ENCODE assay signal across 8 mouse cellular contexts in the genomic region with DNA sequence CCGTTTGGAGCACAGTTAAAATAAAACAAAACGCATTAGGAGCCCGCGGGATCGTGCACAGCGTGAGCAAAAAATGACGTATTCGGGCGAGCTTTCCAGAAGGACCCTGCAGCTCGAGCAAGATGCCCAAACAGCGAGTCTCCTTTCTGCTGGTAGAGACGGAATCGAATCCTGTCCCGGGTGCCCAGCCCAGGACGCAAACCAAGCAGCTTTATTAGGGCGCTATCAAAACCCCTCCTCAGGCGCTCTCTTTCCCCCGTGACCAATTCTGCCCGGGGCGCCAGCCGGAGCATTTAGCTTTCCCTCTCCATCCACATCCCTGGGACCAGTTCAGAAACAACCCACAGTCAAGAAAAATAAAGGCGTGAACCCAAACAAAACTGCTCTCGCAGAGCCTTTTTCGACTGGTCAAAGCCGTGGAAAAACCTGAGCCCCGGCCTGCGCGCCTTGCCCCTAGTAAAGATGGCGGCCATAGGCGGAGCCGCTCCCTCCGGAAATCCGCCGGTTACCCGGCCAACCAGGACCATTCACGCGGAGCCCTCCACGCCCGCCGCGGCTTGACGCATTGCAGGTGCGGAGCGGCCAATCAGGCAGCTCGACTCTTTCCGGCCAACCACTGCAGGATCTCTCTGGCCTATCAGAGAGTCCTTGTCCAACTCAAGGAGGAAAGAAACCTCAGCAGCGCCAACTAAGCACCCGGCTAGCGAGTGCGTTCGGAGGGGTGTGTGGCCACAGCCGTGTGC. TPM values are rescaled to one million over a fixed set of nuclear protein-coding genes. Genes with fewer than 3 reads are reported as not detected.
DNase-seq lines count a peak whose midpoint lies in the region; ATAC-seq lines count a peak whose summit lies in the region.

No protein-coding gene starts in this region.

- peak overlapping the region; percentile 66 for H3K4me3 ChIP-seq in forebrain, embryonic 10.5 days
- peak overlapping the region; percentile 63 for H3K4me3 ChIP-seq in heart, embryonic 15.5 days
- H3K4me3 ChIP-seq in liver, embryonic 15.5 days (replicated peaks): peak overlapping the region; percentile 73
- peak overlapping the region; percentile 49 for H3K4me3 ChIP-seq in neural tube, embryonic 12.5 days

- no peaks in the 10 kb centered on the region for H3K27me3 ChIP-seq in forebrain, embryonic 10.5 days (ENCODE audit: poor library complexity, severe bottlenecking)
- H3K27me3 ChIP-seq in heart, embryonic 15.5 days: no peaks in the 10 kb centered on the region
- no peaks in the 10 kb centered on the region for H3K27me3 ChIP-seq in liver, embryonic 15.5 days
- no peaks in the 10 kb centered on the region for H3K27me3 ChIP-seq in neural tube, embryonic 12.5 days (replicated peaks)

- peak; percentile 97 to 98 for DNase-seq in CD8-positive naive resting alpha-beta T cell, adult 2 months (ENCODE audit: low read depth in 2 of 2, low spot score in 2 of 2)
- peak; percentile 93 for DNase-seq in c-Kit-positive CD71-negative TER-119-negative erythroid progenitor cells, embryonic 14.5 days (ENCODE audit: low read depth)
- peak; percentile 99 for DNase-seq in forebrain, embryonic 10.5 days (ENCODE audit: extremely low spot score, low spot score)
- DNase-seq in kidney, postnatal 25 days: peak; percentile 98 to 100
- peak; percentile 99 for DNase-seq in telencephalon, adult 2 months (ENCODE audit: low read depth, low spot score)

- H3K4me2 ChIP-seq in heart, embryonic 15.5 days: peak overlapping the region; percentile 94
- peak overlapping the region; percentile 96 for H3K4me2 ChIP-seq in liver, embryonic 15.5 days
- peak overlapping the region; percentile 77 for H3K4me2 ChIP-seq in neural tube, embryonic 12.5 days (replicated peaks)

- peaks cover 28% of the 10 kb centered on the region for H3K4me1 ChIP-seq in forebrain, embryonic 10.5 days
- H3K4me1 ChIP-seq in heart, embryonic 15.5 days (replicated peaks): peaks cover 10% of the 10 kb centered on the region; the same call in 1 of the 2 replicates
- H3K4me1 ChIP-seq in liver, embryonic 15.5 days (replicated peaks): peaks cover 30% of the 10 kb centered on the region
- peaks cover 6% of the 10 kb centered on the region; the same call in 1 of the 2 replicates for H3K4me1 ChIP-seq in neural tube, embryonic 12.5 days

- ATAC-seq in heart, embryonic 15.5 days (replicated peaks; ENCODE audit: insufficient number of reproducible peaks, insufficient read depth, low FRiP score, low read depth): peak; percentile 99
- peak; percentile 100 for ATAC-seq in liver, embryonic 15.5 days (ENCODE audit: insufficient read depth)
- ATAC-seq in neural tube, embryonic 12.5 days (ENCODE audit: low FRiP score, low read depth): peak; percentile 100

- peaks cover 4% of the 10 kb centered on the region for H3K9me3 ChIP-seq in forebrain, embryonic 10.5 days
- H3K9me3 ChIP-seq in heart, embryonic 15.5 days (replicated peaks): no peaks in the 10 kb centered on the region
- H3K9me3 ChIP-seq in liver, embryonic 15.5 days (replicated peaks): no peaks in the 10 kb centered on the region
- H3K9me3 ChIP-seq in neural tube, embryonic 12.5 days: no peaks in the 10 kb centered on the region

- peak overlapping the region; percentile 72 for H3K9ac ChIP-seq in heart, embryonic 15.5 days
- peak overlapping the region; percentile 72 for H3K9ac ChIP-seq in liver, embryonic 15.5 days
- peak overlapping the region; percentile 85 for H3K9ac ChIP-seq in neural tube, embryonic 12.5 days

- H3K36me3 ChIP-seq in forebrain, embryonic 10.5 days (replicated peaks): no peaks in the 10 kb centered on the region
- H3K36me3 ChIP-seq in heart, embryonic 15.5 days: no peaks in the 10 kb centered on the region
- H3K36me3 ChIP-seq in liver, embryonic 15.5 days (replicated peaks): no peaks in the 10 kb centered on the region
- H3K36me3 ChIP-seq in neural tube, embryonic 12.5 days: no peaks in the 10 kb centered on the region

- WGBS in forebrain, embryonic 10.5 days: under 1% methylated on average over 52 of the region's 52 CpGs
- WGBS in heart, embryonic 15.5 days: under 1% methylated on average over 52 of the region's 52 CpGs
- WGBS in liver, embryonic 15.5 days (ENCODE audit: insufficient replicate concordance): under 1% methylated on average over 52 of the region's 52 CpGs
- WGBS in neural tube, embryonic 12.5 days: under 1% methylated on average over 52 of the region's 52 CpGs

- H3K27ac ChIP-seq in forebrain, embryonic 10.5 days: peak overlapping the region; percentile 97
- peak overlapping the region; percentile 97 for H3K27ac ChIP-seq in heart, embryonic 15.5 days
- peak overlapping the region; percentile 85 for H3K27ac ChIP-seq in liver, embryonic 15.5 days (replicated peaks)
- H3K27ac ChIP-seq in neural tube, embryonic 12.5 days: peak overlapping the region; percentile 93

RNA-seq across cellular contexts. Expression of a gene that starts 12.1 kb away (rescaled TPM):
- polyA plus RNA-seq in forebrain, embryonic 10.5 days (2016; fragmentation: Nextera tagmentation; extraction: Ambion mirVana): 1,249 and 1,251 TPM in 2 replicates
- 731 and 759 TPM in 2 replicates for polyA plus RNA-seq in heart, embryonic 15.5 days (2015; fragmentation: Nextera tagmentation; extraction: Ambion mirVana)
- 390 and 490 TPM in 2 replicates for polyA plus RNA-seq in liver, embryonic 15.5 days (2015; fragmentation: Nextera tagmentation; extraction: Ambion mirVana)
- 1,755 and 1,801 TPM in 2 replicates for polyA plus RNA-seq in neural tube, embryonic 12.5 days (2016; fragmentation: Nextera tagmentation; extraction: Ambion mirVana)

RNA-seq across cellular contexts. Expression of a gene that starts 27.7 kb away (rescaled TPM):
- 12.9 and 15.5 TPM in 2 replicates for polyA plus RNA-seq in forebrain, embryonic 10.5 days (2016; fragmentation: Nextera tagmentation; extraction: Ambion mirVana)
- polyA plus RNA-seq in heart, embryonic 15.5 days (2015; fragmentation: Nextera tagmentation; extraction: Ambion mirVana): 7.6 and 9.0 TPM in 2 replicates
- polyA plus RNA-seq in liver, embryonic 15.5 days (2015; fragmentation: Nextera tagmentation; extraction: Ambion mirVana): 4.1 and 4.8 TPM in 2 replicates
- polyA plus RNA-seq in neural tube, embryonic 12.5 days (2016; fragmentation: Nextera tagmentation; extraction: Ambion mirVana): 14.7 and 15.1 TPM in 2 replicates

Comparison
In these comparisons a context has a peak if more than half of its experiments do, and no peak if none do; other contexts are left out.
1. Peak in every context shown above with its lines: DNase-seq, ATAC-seq, H3K4me3 ChIP-seq and H3K27ac ChIP-seq.